Mouse (Mus musculus) erythroid progenitor cell, adult 5-6 weeks (primary cell): ENCODE measurements around the gene Uckl1. TPM values are rescaled to one million over a fixed set of nuclear protein-coding genes. Genes with fewer than 3 reads are reported as not detected.

ENCODE experiments used
- ATAC-seq: replicated peaks from 2 replicates; pipeline ENCODE4 v1.8.0; 2016; ENCODE audit warnings: moderate number of reproducible peaks, mild to moderate bottlenecking, moderate TSS enrichment, inconsistent platforms; ENCODE audit not compliant: poor library complexity, low FRiP score, severe bottlenecking
- total RNA-seq, 2 experiments: library from RNA; stranded (forward) in 1 of 2; stranded (reverse) in 1 of 2; fragments of 150-400 nt in 1 of 2; fragments of 186-747, 209-891 nt in 1 of 2; gene quantifications; 2 replicates each; pipeline versions ENCODE4 v1.2.3 to v1.2.4; 2015 to 2017; ENCODE audit warnings: low replicate concordance in 2 of 2

Uckl1 gene
- total RNA-seq (2015; ENCODE audit: low replicate concordance): 26.4 and 37.1 TPM in 2 replicates
- 15.2 and 30.2 TPM in 2 replicates for total RNA-seq (2017; ENCODE audit: low replicate concordance)

DNA sequence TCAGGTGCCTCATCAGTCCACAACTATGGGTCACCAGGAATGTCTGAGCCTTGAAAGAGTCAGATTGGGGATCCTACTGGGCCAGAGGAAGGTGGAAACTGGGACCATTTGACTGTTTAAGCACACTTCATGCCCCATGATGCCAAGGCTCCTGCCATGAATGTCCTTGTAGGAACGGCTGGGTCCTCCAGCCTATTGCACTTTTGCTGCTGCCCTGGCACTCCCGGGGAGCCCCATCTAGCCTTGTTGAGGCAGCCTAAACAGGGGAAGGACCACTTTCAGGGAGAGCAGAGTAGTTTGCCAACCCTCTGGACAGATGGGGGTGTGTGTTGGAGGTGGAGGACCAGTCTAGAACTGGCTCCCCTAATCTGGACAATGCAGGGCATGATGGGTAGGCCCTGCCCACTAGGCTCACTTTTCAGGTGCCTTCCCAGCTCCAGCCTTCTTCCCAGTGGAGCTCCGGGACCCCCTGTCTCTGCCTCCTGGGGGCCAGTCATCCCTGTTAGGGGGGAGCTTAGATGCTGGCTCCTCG, at the start of gene Uckl1:
TSS of gene Uckl1 (minus strand) at position 482 of the 532 bp plus-strand sequence.
- ATAC-seq: no peak

- ATAC-seq: no peak
Measured at GRCm38 (mm10) chr2:181632624-181633023, 47.9 kb upstream of the Uckl1 start.

DNA sequence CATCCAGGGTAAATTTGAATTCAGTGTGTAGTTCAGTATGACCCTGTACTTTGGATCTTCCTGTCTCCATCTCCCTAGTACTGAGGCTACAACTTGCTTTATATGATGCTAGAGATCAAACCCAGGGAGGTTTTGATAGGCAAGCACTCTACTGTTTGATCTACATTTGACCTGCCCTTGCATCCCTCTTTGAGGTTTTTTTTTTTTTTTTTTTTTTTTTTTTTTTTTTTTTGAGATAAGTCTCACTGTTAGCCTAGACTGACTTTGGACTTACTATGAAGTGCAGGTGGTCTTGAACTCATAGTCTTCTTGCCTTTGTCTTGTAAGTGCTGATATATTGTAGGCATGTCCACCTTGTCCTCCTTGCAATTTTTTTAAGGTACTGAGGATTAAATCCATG, 43.8 kb upstream of the Uckl1 start:
- no peak for ATAC-seq

- no peak for ATAC-seq
Measured at GRCm38 (mm10) chr2:181623401-181623800, 38.7 kb upstream of the Uckl1 start.

DNA sequence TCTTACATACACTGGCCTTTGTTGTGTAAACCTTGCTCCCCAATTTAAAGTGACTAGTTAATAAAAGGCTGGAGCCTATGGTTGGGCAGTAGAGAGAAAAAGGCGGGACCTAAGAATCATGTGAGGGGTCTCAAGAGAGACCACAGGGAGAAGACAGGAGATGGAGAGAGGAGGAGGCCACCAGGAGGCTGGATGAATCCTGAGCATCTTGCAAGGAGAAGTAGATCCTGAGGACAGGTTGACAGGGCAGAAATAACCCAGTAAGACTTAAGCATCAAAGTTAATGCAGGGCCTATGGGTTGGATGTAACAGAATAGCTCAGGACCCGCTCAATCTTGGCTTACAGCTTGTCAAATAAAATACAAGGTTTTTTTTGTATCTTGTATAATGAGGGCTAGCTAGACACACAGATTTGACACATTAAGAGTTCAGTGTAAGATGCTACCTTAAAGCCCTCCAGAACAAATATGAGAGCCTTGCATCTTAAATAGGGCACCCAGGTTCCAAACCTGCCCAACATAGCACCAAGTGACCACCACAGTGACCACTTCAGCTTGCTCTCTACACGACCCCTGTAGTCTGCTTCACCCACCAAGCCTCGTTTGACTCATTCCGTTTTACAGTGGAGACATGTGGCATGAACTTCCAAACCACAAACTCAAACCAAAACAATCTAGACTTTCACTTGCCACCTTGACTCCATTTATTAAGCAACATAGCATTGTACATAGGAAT, 34.2 kb upstream of the Uckl1 start:
- no peak for ATAC-seq

- no peak for ATAC-seq
Measured at GRCm38 (mm10) chr2:181602367-181602766, 17.7 kb upstream of the Uckl1 start.

GRCm38 (mm10) chr2:181601751-181602145, 17.1 kb upstream of the Uckl1 start:
- no peak for ATAC-seq

GRCm38 (mm10) chr2:181600828-181601750, 16.4 kb upstream of the Uckl1 start:
- ATAC-seq: peak; percentile 99

GRCm38 (mm10) chr2:181600226-181600758, 15.6 kb upstream of the Uckl1 start:
- ATAC-seq: no peak

GRCm38 (mm10) chr2:181598454-181599351, 14.0 kb upstream of the Uckl1 start, which contains the start of gene Samd10:
Samd10 (minus strand) TSS chr2:181599212.
- no peak for ATAC-seq

- ATAC-seq: no peak
Measured at GRCm38 (mm10) chr2:181597378-181598061, 12.8 kb upstream of the Uckl1 start.

- no peak for ATAC-seq
Measured at GRCm38 (mm10) chr2:181596221-181596960, 11.7 kb upstream of the Uckl1 start.

GRCm38 (mm10) chr2:181594946-181595696, 10.4 kb upstream of the Uckl1 start:
- ATAC-seq: no peak

- ATAC-seq: no peak
Measured at GRCm38 (mm10) chr2:181593937-181594336, 9.2 kb upstream of the Uckl1 start.

DNA sequence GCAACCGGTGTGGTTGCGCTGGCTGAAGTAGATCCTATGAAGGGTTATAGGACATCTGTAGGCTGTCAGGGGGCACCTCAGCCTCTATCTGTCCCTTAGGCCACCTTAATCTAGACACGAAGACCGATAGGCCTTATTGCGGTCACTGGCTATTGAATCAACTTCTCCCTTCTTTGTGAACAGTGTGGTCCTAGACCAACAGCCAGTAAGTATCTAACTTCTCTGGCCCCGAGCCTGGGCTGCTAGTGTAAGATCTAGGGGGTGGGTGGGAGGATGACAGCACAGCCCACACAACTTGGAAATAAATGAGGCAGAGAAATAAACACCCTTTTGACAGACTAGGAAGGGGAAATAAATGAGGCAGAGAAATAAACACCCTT, 8.3 kb upstream of the Uckl1 start:
- no peak for ATAC-seq

DNA sequence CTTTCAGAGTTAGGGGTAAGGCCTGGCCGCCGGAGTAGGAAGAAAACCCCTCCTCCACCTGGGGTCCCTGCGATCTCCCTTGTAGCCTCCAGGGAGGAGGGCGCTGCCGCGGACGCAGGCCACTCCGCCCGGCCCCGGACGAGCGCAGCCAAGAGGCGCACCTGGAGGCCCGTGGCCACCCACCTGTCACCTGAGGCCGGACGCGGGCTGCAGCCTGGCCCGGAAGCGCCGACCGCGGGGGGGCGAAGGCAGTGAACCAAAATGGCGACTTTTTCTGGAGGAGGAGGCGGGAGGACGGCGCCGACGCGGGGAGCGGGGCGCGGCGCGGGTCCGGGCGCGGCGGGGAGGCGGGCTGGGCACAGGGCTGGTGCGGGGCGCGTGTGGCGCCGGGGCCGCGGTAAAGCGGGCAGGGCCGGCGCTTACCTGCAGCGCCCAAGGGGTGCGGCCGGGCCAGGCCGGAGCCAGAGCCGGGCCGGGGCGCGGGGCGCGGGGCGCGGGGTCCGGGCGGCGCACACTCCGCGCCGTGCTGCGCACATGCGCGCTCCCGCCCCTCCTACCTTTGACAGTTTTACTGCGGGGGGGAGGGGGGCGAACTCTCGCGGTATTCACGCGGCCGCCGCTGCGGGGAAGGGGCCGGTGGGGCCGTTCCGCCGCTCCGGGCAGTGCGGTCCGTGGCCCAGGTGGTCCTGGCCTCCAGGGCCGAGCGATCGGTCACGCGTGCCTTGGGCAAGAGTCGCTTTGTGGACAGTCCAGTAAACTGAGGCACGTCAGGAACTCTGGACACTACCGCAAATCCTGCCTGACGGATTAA, 7.7 kb upstream of the Uckl1 start, which contains the start of gene Zfp512b:
TSS of gene Zfp512b (minus strand) at position 573 of the 811 bp plus-strand sequence.
- no peak for ATAC-seq
